Mouse (Mus musculus): ENCODE data around the gene Rpl38. TPM values are rescaled to one million over a fixed set of nuclear protein-coding genes. Genes with fewer than 3 reads are reported as not detected.

Rpl38 gene
- polyA plus RNA-seq, 1 experiment from 2014 or later = 1,275 TPM

- H3K27me3 ChIP-seq (replicated peaks; ENCODE audit: control insufficient read depth, insufficient read depth, low read length) = no peaks in the 10 kb centered on the region
- H3K4me3 ChIP-seq (ENCODE audit: low read depth, low read length) = no peak overlapping the region
- no peaks in the 10 kb centered on the region for H3K9me3 ChIP-seq (ENCODE audit: control insufficient read depth, low read length)
- no peak overlapping the region for H3K27ac ChIP-seq (ENCODE audit: low read depth)
- ATAC-seq (replicated peaks; ENCODE audit: low FRiP score, low TSS enrichment, low read depth) = no peak
- H3K9ac ChIP-seq (ENCODE audit: low read length) = no peak overlapping the region
- DNase-seq (ENCODE audit: low spot score) = no peak
- no peaks in the 10 kb centered on the region for H3K36me3 ChIP-seq (ENCODE audit: control insufficient read depth, insufficient read depth, low read length)
- H3K4me1 ChIP-seq (replicated peaks; ENCODE audit: control insufficient read depth, insufficient read depth, low read length) = no peaks in the 10 kb centered on the region
- 90% methylated on average over 6 of the region's 6 CpGs for WGBS
- no peak overlapping the region for H3K4me2 ChIP-seq (ENCODE audit: low read length)
These were observed 46.2 kb downstream of the Rpl38 start for GRCm38 (mm10) chr11:114714526-114714925.

DNA sequence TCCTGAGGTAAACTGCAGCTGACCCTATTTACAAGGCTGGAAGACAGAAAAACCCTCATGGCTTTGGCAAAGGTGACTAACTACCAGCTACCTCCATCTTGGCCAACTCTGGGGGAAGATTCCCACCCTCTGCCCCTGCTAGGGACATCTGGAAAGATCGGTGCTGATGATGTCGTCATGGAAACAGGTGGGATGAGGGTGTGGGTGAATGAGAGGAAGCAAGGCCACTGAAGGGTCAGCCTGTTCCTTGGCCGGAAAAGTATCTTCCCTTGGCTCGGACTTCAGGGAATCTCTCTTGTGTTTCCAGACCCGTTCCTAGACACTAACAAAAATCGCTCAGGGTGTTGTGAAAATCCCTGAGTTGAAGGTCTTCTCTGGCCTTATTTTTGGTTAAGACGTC, 47.2 kb downstream of the Rpl38 start:
- Histone ChIP-seq H3K9me3 (ENCODE audit: control insufficient read depth, low read length) (no peaks in the 10 kb centered on the region), H3K4me1 (replicated peaks; ENCODE audit: control insufficient read depth, insufficient read depth, low read length) (no peaks in the 10 kb centered on the region), H3K9ac (ENCODE audit: low read length) (no peak overlapping the region), H3K36me3 (ENCODE audit: control insufficient read depth, insufficient read depth, low read length) (no peaks in the 10 kb centered on the region), H3K27ac (ENCODE audit: low read depth) (no peak overlapping the region), H3K4me2 (ENCODE audit: low read length) (no peak overlapping the region), H3K27me3 (replicated peaks; ENCODE audit: control insufficient read depth, insufficient read depth, low read length) (no peaks in the 10 kb centered on the region), H3K4me3 (ENCODE audit: low read depth, low read length) (no peak overlapping the region)
- ATAC-seq (replicated peaks; ENCODE audit: low FRiP score, low TSS enrichment, low read depth) (no peak), DNase-seq (ENCODE audit: low spot score) (no peak)
- WGBS = 60% methylated on average over 7 of the region's 7 CpGs

DNA sequence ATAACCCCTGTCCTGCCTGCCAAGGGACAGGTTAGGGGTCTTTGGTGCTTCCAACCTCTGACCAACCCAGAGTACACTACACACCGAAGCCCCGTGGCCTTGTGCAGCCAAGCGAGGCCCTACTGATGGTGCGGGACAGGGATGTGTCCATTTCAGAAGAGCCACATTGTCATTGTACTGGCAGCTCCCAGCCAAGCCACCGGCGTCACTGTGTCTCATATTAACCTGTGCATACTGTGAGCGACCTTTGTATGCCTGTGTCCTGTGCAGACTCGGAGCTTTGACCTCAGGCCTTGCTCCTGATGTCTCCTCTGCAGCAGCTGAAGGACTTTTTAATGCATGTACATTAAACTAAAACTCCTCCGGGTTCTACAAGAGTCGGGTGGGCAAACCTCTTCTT, 52.2 kb downstream of the Rpl38 start:
- WGBS = 91% methylated on average over 10 of the region's 10 CpGs

More for the DNA sequence above, 52.2 kb downstream of the Rpl38 start:
- Histone ChIP-seq H3K4me1 (replicated peaks; ENCODE audit: control insufficient read depth, insufficient read depth, low read length) (no peaks in the 10 kb centered on the region), H3K4me3 (ENCODE audit: low read depth, low read length) (no peak overlapping the region), H3K4me2 (ENCODE audit: low read length) (no peak overlapping the region), H3K27ac (ENCODE audit: low read depth) (no peak overlapping the region), H3K36me3 (ENCODE audit: control insufficient read depth, insufficient read depth, low read length) (no peaks in the 10 kb centered on the region), H3K9ac (ENCODE audit: low read length) (no peak overlapping the region), H3K27me3 (replicated peaks; ENCODE audit: control insufficient read depth, insufficient read depth, low read length) (no peaks in the 10 kb centered on the region), H3K9me3 (ENCODE audit: control insufficient read depth, low read length) (no peaks in the 10 kb centered on the region)
- ATAC-seq (replicated peaks; ENCODE audit: low FRiP score, low TSS enrichment, low read depth) (no peak), DNase-seq (ENCODE audit: low spot score) (no peak)

Other genes with a start within 250 kb of the Rpl38 start
- gene Ttyh2, start 6.9 kb downstream of the Rpl38 start, polyA plus RNA-seq (2014; fragmentation: Nextera tagmentation; extraction: Ambion mirVana) = 17.7 and 19.9 TPM in 2 replicates
- gene Dnaic2, start 58.9 kb downstream of the Rpl38 start, polyA plus RNA-seq (2014; fragmentation: Nextera tagmentation; extraction: Ambion mirVana) = 0.14 and 0.24 TPM in 2 replicates
- gene Kif19a, start 96.9 kb downstream of the Rpl38 start, polyA plus RNA-seq (2014; fragmentation: Nextera tagmentation; extraction: Ambion mirVana) = 0.27 and 1.2 TPM in 2 replicates
- 1.2 and 2.9 TPM in 2 replicates for gene Btbd17, start 127.4 kb downstream of the Rpl38 start, polyA plus RNA-seq (2014; fragmentation: Nextera tagmentation; extraction: Ambion mirVana)
- 0.16 TPM in 1 of 2 replicates, not detected in the other for gene Gpr142, start 130.4 kb downstream of the Rpl38 start, polyA plus RNA-seq (2014; fragmentation: Nextera tagmentation; extraction: Ambion mirVana)
- 21.8 and 23.6 TPM in 2 replicates for gene Gprc5c, start 182.6 kb downstream of the Rpl38 start, polyA plus RNA-seq (2014; fragmentation: Nextera tagmentation; extraction: Ambion mirVana)
- gene Cd300a, start 221.5 kb downstream of the Rpl38 start, polyA plus RNA-seq (2014; fragmentation: Nextera tagmentation; extraction: Ambion mirVana) = 0.89 and 1.3 TPM in 2 replicates

Measured in intestine, embryonic 14.5 days (tissue).